Mouse (Mus musculus): Measurements from ENCODE around the gene Ifitm1. TPM values are rescaled to one million over a fixed set of nuclear protein-coding genes. Genes with fewer than 3 reads are reported as not detected.

Gene Ifitm1
- total RNA-seq (2021) = 1 to 10 TPM; 3.1 to 4.2 TPM
- long read RNA-seq, experiment 1 = 0 reads
- long read RNA-seq, experiment 2 = 0 reads

DNA sequence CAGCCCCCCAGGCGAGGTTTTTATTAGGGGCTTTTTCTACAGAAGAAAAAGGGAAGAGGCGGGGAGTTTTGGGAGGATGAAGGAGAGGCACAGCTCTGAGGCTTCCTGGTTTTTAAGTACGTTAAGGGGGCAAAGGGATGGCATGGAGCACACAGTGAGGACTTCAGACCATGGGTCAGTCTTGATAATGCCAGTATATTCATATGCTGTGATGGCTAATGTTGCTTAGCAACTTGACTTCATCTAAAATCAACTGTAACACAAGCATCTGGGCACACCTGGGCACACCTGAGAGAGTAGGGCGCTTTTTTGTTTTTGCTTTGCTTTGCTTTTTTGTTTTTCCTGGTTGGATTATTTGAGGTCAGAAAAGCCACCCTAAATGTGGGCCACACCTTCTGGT lies at the start of gene Ifitm1:
Ifitm1 (plus strand) TSS at position 301 of the 400 bp plus-strand sequence.
- intact Hi-C loops (cut with DNase I) = no loop called here
- no peak for DNase-seq

DNA sequence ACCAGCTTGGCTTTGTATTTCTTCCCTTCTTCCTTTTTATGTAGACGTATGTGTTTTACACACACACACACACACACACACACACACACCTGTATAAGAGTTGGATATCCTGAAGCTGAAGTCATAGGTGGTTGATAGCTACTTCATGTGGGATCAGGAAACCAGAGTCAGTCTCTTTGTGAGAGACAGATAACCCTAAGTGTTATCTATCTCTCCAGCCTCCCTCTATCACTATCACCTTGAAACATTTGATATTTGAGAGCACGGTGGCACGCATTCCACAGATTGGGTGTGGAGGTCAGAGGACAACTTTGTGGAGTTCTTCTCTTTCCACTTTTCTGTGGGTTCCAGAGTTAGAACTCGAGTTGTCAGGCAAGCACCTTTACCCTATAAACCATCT lies 47.1 kb upstream of the Ifitm1 start:
- no peak for DNase-seq
- intact Hi-C loops (cut with DNase I) = no loop called here

DNA sequence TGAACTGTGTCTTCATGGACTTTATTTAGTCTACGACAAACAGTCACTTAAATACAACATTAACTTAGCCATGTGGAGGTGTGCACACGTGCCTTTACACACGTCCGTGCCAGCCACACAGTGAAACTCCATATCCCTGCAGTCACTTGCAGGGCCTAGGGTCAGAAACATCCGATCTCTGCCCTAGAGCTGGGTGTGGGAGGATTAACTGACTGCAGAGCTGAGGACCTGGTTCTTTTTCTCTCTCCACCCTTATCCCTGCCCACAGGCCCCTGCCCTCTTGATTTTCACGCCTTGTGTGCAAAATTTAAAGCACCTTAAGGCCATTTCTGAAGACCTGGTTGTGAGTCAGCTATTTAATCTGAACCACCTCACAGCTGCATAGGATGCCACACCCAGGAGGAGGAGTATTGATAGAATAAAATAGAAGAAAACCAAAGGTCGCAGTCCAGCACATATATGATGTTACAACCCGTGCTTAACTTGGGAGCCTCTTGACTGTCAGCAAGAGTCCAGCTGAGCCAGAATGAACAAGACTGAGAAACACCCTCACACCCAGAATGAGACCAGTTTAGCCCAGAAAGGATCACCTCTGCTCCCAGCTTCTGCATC lies 46.5 kb upstream of the Ifitm1 start, which contains the start of gene Nlrp6:
Nlrp6 (plus strand) TSS at position 485 of the 612 bp plus-strand sequence.
- no peak for DNase-seq
- intact Hi-C loops (cut with DNase I) = no loop called here

DNA sequence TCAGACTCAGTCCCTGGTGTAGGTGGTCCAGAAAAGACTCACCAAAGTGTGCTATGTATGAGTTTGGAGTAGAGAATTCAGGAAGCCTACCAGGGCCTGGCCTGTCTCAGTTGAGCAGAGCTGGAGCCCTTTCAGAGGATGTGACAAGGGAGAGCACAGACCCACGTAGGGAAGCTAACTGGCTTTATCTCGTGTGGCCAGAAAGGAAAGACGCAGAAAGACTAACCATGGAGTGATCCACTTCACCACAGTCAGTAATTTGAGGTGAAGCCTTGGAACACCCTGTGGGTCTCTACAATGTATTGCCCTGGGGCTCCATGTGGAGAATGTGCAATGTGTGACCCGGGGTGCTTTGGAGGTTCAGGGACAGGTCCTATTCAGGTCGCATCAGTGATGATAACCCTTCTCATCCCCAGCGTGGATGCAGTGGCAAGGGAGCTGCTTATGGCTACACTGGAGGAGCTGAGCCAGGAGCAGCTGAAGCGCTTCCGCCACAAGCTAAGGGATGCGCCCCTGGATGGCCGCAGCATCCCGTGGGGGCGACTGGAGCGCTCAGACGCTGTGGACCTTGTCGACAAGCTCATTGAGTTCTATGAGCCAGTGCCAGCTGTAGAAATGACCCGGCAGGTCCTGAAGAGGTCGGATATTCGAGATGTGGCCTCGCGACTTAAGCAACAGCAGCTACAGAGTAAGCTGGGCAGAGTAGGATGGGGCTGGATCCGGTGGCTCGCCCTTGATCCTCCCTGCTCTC lies 45.6 kb upstream of the Ifitm1 start:
- DNase-seq = no peak
- intact Hi-C loops (cut with DNase I) = no loop called here

GRCm38 (mm10) chr7:140922398-140923069 lies 44.5 kb upstream of the Ifitm1 start:
- intact Hi-C loops (cut with DNase I) = no loop called here
- DNase-seq = peak; percentile 62 to 64

DNA sequence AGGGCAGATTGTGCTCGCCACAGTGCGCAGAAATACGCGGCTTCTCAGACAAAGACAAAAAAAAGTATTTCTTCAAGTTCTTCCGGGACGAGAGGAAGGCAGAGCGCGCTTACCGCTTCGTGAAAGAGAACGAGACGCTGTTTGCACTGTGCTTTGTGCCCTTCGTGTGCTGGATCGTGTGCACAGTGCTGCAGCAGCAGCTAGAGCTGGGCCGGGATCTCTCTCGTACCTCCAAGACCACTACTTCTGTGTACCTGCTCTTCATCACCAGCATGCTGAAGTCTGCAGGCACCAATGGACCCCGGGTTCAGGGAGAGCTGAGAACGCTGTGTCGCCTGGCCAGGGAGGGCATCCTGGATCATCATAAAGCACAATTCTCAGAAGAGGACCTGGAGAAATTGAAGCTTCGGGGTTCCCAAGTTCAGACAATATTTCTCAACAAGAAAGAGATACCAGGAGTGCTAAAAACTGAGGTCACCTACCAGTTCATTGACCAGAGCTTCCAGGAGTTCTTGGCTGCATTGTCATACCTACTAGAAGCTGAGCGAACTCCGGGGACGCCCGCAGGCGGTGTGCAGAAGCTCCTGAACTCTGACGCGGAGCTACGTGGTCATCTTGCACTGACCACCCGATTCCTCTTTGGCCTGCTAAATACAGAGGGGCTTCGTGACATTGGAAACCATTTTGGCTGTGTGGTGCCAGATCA lies 43.8 kb upstream of the Ifitm1 start:
- DNase-seq = no peak
- intact Hi-C loops (cut with DNase I) = no loop called here

GRCm38 (mm10) chr7:140927181-140927580 lies 39.8 kb upstream of the Ifitm1 start:
- intact Hi-C loops (cut with DNase I) = no loop called here
- DNase-seq = no peak

DNA sequence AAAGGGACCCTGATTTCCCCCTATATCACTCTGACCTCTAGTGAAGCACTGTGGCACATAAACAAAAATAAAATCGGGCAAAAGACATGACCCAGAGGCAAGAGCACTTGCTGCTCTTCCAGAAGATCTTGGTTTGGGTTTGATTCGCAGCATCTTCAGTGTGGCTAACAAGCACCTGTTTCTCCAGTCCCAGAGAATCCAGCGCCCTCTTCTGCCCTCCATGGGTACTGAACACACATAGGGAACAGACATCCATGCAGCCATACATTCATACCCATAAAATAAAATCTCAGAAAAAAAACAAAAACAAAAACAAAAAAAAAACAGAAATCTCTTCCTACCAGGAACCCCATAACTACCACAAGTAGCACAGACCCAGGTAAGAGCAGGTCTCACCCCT lies 28.6 kb upstream of the Ifitm1 start:
- intact Hi-C loops (cut with DNase I) = loop anchor here (2.0 kb wide), 1 partner anchor 30 kb away; no protein-coding TSS in a partner anchor
- no peak for DNase-seq

DNA sequence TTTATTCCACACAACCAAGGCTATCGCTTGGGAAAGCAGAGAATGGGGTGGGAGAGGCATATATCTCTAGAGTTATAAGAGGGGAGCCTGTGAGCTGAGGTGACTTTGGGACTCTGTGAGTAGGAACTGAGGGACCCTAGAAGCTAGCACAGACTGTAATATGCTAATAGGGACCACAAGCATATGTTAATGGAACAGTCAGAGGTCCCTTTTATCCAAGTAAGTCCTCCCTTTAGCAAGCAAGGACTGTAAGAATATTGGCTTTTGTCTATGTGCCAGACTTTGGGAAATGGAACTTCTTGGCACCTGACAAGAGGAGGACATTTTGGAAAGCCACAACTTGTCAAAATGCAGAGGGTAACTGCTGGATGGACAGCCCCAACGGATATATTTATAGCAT lies 28.1 kb upstream of the Ifitm1 start:
- DNase-seq = no peak
- intact Hi-C loops (cut with DNase I) = loop anchor here (2.0 kb wide), 1 partner anchor 30 kb away; no protein-coding TSS in a partner anchor

DNA sequence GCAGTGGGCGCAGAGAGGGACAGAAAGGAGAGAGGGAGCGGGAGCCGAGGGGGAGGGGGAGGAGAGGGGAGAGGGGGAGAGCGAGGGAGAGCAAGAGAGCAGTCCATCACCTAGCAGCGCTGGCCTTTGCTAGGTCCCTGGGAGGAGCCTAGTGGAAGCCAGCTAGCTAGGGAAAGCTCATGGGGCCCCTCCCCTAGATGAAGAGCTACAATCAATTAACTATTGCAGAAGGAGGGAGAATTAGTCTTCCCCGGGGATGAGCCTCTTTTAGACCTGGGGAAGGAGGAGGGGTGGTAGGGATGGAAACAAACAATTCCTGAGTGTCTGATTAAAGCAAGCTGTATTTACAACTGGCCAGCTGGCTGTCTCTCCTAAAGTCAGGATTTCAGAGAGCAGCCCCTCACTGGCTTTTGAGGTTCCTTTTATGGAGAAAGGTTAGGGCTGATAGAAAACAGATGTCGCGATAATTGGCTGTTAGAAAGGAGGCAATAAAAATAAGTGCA lies 27.3 kb upstream of the Ifitm1 start:
- intact Hi-C loops (cut with DNase I) = loop anchor here (2.0 kb wide), 3 partner anchors 15 to 83 kb away; partner anchors contain the start of genes Bet1l, Gm45717, Gm45785 and Ifitm2

DNA sequence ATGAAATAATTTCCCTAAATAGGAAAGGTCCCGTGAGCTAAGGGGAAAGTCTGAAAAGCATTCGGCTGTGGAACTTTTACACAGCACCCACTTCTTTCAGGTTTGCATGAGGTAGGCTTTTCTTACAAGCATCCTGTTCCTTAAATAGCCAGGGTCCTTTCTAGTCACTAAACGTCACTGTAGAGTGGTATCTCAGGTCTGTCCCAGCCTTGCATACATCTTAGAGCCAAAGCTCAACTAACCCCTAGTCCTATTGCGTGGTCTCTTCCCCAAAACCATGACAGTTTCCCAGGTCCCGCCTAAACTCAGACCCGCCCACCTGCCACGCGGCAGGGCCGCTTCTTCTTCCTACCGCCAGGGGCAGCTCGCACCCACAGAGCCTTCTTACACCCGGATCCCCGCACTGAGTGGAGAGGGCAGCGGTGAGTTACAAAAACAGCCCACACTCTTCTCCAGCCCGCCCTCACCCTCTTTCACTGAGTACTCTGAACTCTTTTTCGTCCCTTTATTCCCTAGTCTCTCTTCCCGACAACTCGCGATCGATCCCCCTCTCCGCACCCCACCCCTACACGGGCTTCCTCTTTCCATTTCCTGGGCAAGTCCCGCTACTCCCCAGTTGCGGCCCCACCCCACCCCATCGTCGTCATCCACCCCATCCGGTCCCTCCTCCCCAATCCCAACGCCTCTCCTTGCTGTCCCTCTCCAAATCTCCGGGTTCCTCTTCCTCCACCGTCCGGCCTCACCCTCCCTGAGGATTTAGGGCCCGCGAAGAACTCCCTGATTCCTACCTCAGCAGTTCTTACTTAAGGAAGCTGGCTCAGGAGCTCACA lies 25.6 kb upstream of the Ifitm1 start, which contains the start of gene Pgghg:
Pgghg (plus strand) TSS at position 170 of the 830 bp plus-strand sequence.
- intact Hi-C loops (cut with DNase I) = loop anchor here (1.0 to 2.0 kb wide), 3 partner anchors 13 to 107 kb away; partner anchors contain the start of genes Bet1l, Gm45717, Gm45785 and Ifitm2

More for the DNA sequence above, 27.3 kb upstream of the Ifitm1 start:
- DNase-seq = peak in 1 of 2 experiments; percentile 28

DNA sequence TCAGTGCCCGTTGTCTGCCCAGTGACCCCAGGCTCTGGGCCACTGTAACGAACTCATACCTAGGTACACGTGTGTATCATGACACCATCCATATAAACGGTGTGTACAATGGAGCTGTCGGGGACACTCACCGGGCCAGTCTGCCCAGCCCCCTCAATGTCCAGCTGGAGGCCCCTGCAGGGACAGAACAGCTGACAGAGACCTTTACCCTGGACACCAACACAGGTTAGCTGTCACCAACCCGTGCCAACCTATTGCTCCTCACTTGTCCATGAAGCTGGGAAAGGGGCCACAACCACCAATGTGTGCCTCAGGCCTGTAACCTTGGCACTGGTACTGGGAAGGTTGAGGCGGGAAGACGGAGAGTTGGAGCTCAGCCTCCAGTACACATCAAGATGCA lies 24.7 kb upstream of the Ifitm1 start:
- intact Hi-C loops (cut with DNase I) = no loop called here

More for the DNA sequence above, 25.6 kb upstream of the Ifitm1 start, which contains the start of gene Pgghg:
- DNase-seq = peak; percentile 87

GRCm38 (mm10) chr7:140942811-140943210 lies 24.2 kb upstream of the Ifitm1 start:
- DNase-seq = no peak
- intact Hi-C loops (cut with DNase I) = no loop called here

More for the DNA sequence above, 24.7 kb upstream of the Ifitm1 start:
- no peak for DNase-seq

- no peak for DNase-seq
- intact Hi-C loops (cut with DNase I) = no loop called here
These were observed 23.7 kb upstream of the Ifitm1 start for GRCm38 (mm10) chr7:140943356-140943755.

GRCm38 (mm10) chr7:140944236-140944635 lies 22.8 kb upstream of the Ifitm1 start:
- DNase-seq = no peak
- intact Hi-C loops (cut with DNase I) = no loop called here

DNA sequence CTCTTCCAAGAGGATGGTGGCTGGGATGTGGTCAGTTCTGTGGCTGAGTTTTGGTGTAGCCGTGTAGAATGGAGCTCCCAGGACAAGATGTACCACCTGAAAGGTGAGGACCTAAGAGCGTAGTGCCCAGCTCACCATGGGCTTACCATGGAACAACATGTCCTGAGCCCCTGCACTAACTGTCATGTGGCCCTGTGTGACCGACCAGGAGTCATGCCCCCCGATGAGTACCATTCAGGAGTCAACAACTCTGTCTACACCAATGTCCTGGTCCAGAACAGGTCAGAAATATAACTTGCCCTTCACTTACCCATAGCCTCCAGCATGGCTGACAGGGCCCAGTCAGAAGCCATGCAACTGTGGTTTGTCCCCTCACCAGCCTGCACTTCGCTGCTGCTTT lies 21.8 kb upstream of the Ifitm1 start:
- DNase-seq = no peak
- intact Hi-C loops (cut with DNase I) = no loop called here

GRCm38 (mm10) chr7:140946311-140946710 lies 20.7 kb upstream of the Ifitm1 start:
- DNase-seq = no peak
- intact Hi-C loops (cut with DNase I) = no loop called here

GRCm38 (mm10) chr7:140946980-140947379 lies 20.0 kb upstream of the Ifitm1 start:
- intact Hi-C loops (cut with DNase I) = no loop called here
- DNase-seq = peak in 1 of 2 experiments; percentile 25

DNA sequence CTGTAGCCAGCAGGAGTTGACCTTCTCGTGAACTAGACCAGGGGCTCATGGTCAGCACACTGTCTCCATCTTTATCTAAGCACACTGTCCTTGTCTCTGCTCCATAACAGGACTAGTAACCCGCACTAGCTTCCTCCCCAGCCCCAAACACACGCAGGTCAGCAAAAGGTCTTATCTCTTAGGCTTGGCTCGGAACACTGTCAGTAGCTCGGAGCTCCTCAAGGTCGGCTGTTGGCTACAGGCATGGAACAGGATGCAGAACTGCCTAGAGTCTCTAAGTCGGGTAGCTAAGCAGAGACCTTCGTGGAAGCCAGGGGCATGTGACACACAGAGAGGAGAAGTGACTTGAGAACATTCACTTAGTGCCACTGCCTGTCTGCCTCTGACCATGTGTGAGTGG lies 18.9 kb upstream of the Ifitm1 start:
- intact Hi-C loops (cut with DNase I) = no loop called here
- DNase-seq = no peak
